Mouse (Mus musculus) CH12.LX (cell line): Measurements from ENCODE around the gene Ifitm5. TPM values are rescaled to one million over a fixed set of nuclear protein-coding genes. Genes with fewer than 3 reads are reported as not detected.

Experiments used
- DNase-seq: peaks from one replicate; pipeline ENCODE4 v3.0.0-alpha.2; 2013; ENCODE audit errors: extremely low read depth
- H3K27ac ChIP-seq: 2 replicates; pipeline ENCODE4 v1.5.1; 2012; ENCODE audit warnings: low read depth, mild to moderate bottlenecking, control low read depth, moderate library complexity; ENCODE audit not compliant: insufficient read depth
- H3K27me3 ChIP-seq: replicated peaks from 2 replicates; pipeline ENCODE3; 2012; ENCODE audit warnings: inconsistent platforms
- H3K36me3 ChIP-seq, 2 experiments: replicated peaks in 1 of 2; 2 replicates each; pipeline versions ENCODE3 to v1.6.1; 2012; ENCODE audit warnings: inconsistent platforms in 1 of 2, low read length in 1 of 2, mild to moderate bottlenecking in 1 of 2, mixed read lengths in 1 of 2, moderate library complexity in 1 of 2; ENCODE audit not compliant: control insufficient read depth in 1 of 2, insufficient read depth in 1 of 2
- H3K4me1 ChIP-seq, 2 experiments: 2 replicates each; pipeline ENCODE4 v1.6.1; 2012; ENCODE audit warnings: inconsistent platforms in 1 of 2, moderate library complexity in 1 of 2; ENCODE audit not compliant: insufficient read depth in 2 of 2, control insufficient read depth in 1 of 2
- H3K4me2 ChIP-seq: 2 replicates; pipeline ENCODE4 v1.6.1; 2012; ENCODE audit warnings: low read depth, mild to moderate bottlenecking, control low read depth; ENCODE audit not compliant: poor library complexity, insufficient read depth, severe bottlenecking
- H3K4me3 ChIP-seq, 3 experiments: fragments of 150-350 bp in 1 of 3; sonication (generic) in 1 of 3; replicated peaks in 1 of 3; 2 replicates each; pipeline versions ENCODE3 to v1.5.1; 2011 to 2012; ENCODE audit warnings: low read depth in 2 of 3, low read length in 2 of 3, mild to moderate bottlenecking in 2 of 3, moderate library complexity in 2 of 3, control low read depth in 1 of 3, improper control_type of control experiment in 1 of 3, inconsistent platforms in 1 of 3, mixed read lengths in 1 of 3; ENCODE audit not compliant: poor library complexity in 1 of 3
- H3K79me2 ChIP-seq: replicated peaks from 2 replicates; pipeline ENCODE4 v1.6.1; 2012; ENCODE audit warnings: mild to moderate bottlenecking, moderate library complexity; ENCODE audit not compliant: control insufficient read depth, poor library complexity, insufficient read depth, severe bottlenecking; ENCODE audit errors: extremely low read depth
- H3K9ac ChIP-seq: 2 replicates; pipeline ENCODE4 v1.6.1; 2012; ENCODE audit warnings: low read depth, mild to moderate bottlenecking, control low read depth, moderate library complexity; ENCODE audit not compliant: insufficient read depth
- H3K9me3 ChIP-seq: replicated peaks from 2 replicates; pipeline ENCODE3; 2012; ENCODE audit warnings: low read length, inconsistent platforms, mixed read lengths
- BHLHE40 ChIP-seq: IDR thresholded peaks from 2 replicates; pipeline ENCODE4 v1.6.1; 2011; ENCODE audit warnings: mild to moderate bottlenecking, low read depth, low read length, improper control_type of control experiment
- CHD2 ChIP-seq: IDR thresholded peaks from 2 replicates; pipeline ENCODE4 v1.6.1; 2011; ENCODE audit warnings: low read length, improper control_type of control experiment
- CTCF ChIP-seq, 2 experiments: IDR thresholded peaks in 1 of 2; conservative IDR thresholded peaks in 1 of 2; 2 replicates each; pipeline ENCODE4 v1.5.1; 2011 to 2012; ENCODE audit warnings: low read depth in 2 of 2, low read length in 2 of 2, improper control_type of control experiment in 1 of 2, inconsistent platforms in 1 of 2, mild to moderate bottlenecking in 1 of 2, moderate library complexity in 1 of 2
- ETS1 ChIP-seq: conservative IDR thresholded peaks from 2 replicates; pipeline ENCODE4 v1.6.1; 2012; ENCODE audit warnings: low read depth, mild to moderate bottlenecking, inconsistent platforms, low read length, improper control_type of control experiment, moderate library complexity
- GABPA ChIP-seq: IDR thresholded peaks from 2 replicates; pipeline ENCODE4 v1.6.1; 2012; ENCODE audit warnings: low read depth, low read length, improper control_type of control experiment, inconsistent platforms; ENCODE audit not compliant: insufficient replicate concordance
- JUN ChIP-seq: IDR thresholded peaks from 2 replicates; pipeline ENCODE4 v1.6.1; 2011; ENCODE audit warnings: low read depth, mild to moderate bottlenecking, low read length, improper control_type of control experiment, moderate library complexity; ENCODE audit not compliant: insufficient read depth
- MXI1 ChIP-seq: IDR thresholded peaks from 2 replicates; pipeline ENCODE4 v1.6.1; 2011; ENCODE audit warnings: mild to moderate bottlenecking, low read depth, low read length, improper control_type of control experiment
- NRF1 ChIP-seq: IDR thresholded peaks from 2 replicates; pipeline ENCODE4 v1.6.1; 2014; ENCODE audit warnings: low read depth, mild to moderate bottlenecking, inconsistent platforms, low read length, improper control_type of control experiment, moderate library complexity
- PAX5 ChIP-seq: IDR thresholded peaks from 2 replicates; pipeline ENCODE4 v1.6.1; 2012; ENCODE audit warnings: low read length, inconsistent platforms, mixed read lengths
- POLR2A ChIP-seq: IDR thresholded peaks from 2 replicates; pipeline ENCODE4 v1.6.1; 2011; ENCODE audit warnings: low read depth, mild to moderate bottlenecking, improper control_type of control experiment, low read length
- SMC3 ChIP-seq: IDR thresholded peaks from 2 replicates; pipeline ENCODE4 v1.6.1; 2011; ENCODE audit warnings: low read depth, low read length, improper control_type of control experiment
- UBTF ChIP-seq: IDR thresholded peaks from 2 replicates; pipeline ENCODE4 v1.6.1; 2012; ENCODE audit warnings: low read depth, mild to moderate bottlenecking, inconsistent platforms, low read length, improper control_type of control experiment, moderate library complexity
- USF2 ChIP-seq: conservative IDR thresholded peaks from 2 replicates; pipeline ENCODE4 v1.6.1; 2011; ENCODE audit warnings: low read depth, low read length, improper control_type of control experiment
- ZC3H11A ChIP-seq: IDR thresholded peaks from 2 replicates; pipeline ENCODE4 v1.6.1; 2012; ENCODE audit warnings: low read depth, mild to moderate bottlenecking, inconsistent platforms, low read length, improper control_type of control experiment
- ZKSCAN1 ChIP-seq: IDR thresholded peaks from 2 replicates; pipeline ENCODE4 v1.6.1; 2012; ENCODE audit warnings: low read depth, inconsistent platforms, low read length, improper control_type of control experiment, borderline replicate concordance
- ZMIZ1 ChIP-seq: IDR thresholded peaks from 2 replicates; pipeline ENCODE4 v1.6.1; 2012; ENCODE audit warnings: low read depth, mild to moderate bottlenecking, inconsistent platforms, low read length, improper control_type of control experiment
- dilution Hi-C: fragments of 300-500 bp; cut with MboI; formaldehyde crosslinking; loops from 2 replicates; pipeline ENCODE4 v1.14.3; 2020; ENCODE audit warnings: low sequenced_read_pairs; ENCODE audit not compliant: extremely low pct_unique_long_range_greater_than_20kb, extremely low pct_ligation_motif_present
- in situ Hi-C: fragments of 300-500 bp; cut with MboI; formaldehyde crosslinking; loops from 3 replicates; pipeline ENCODE4 v1.14.3; 2019; ENCODE audit warnings: low sequenced_read_pairs, low pct_ligation_motif_present, low pct_unique_long_range_greater_than_20kb, mixed read lengths
- polyA plus RNA-seq: library from polyadenylated mRNA; unstranded; fragments of >175 nt; gene quantifications from 2 replicates; pipeline ENCODE4 v1.2.1, GENCODE M21; 2012; ENCODE audit warnings: low read depth; ENCODE audit not compliant: insufficient read length
- total RNA-seq, 2 experiments: library from RNA; depleted of rRNA; stranded (reverse); fragments of 300-350 nt in 1 of 2; fragments of >200 nt in 1 of 2; gene quantifications; 2 replicates each; pipeline ENCODE4 v1.2.3; 2012 to 2014

Gene Ifitm5
- total and polyA plus RNA-seq, 3 experiments, result 0.68 to 0.71 TPM; not detected in 1

- H3K36me3 ChIP-seq, result peaks cover 29 to 58% of the 10 kb centered on the region in 2 experiments
- no peaks in the 10 kb centered on the region for H3K27me3 ChIP-seq
- H3K9ac ChIP-seq, result no peak overlapping the region
- in situ Hi-C loops (loop anchor here (5.0 kb wide), 1 partner anchor 33 kb away; no protein-coding TSS in a partner anchor), dilution Hi-C loops (no loop called here)
- TF ChIP-seq ZKSCAN1 (no peak), CTCF (conservative IDR thresholded peaks at IDR 0.05 in 1 of 2, IDR thresholded peaks at IDR 0.05 in 1 of 2; ENCODE audit: low read depth in 2 of 2, low read length in 2 of 2) (no peak), CHD2 (no peak), JUN (no peak), GABPA (no peak), USF2 (no peak), NRF1 (no peak), PAX5 (no peak), MXI1 (no peak), POLR2A (no peak), SMC3 (no peak), UBTF (no peak), ZC3H11A (no peak)
- H3K9me3 ChIP-seq, result no peaks in the 10 kb centered on the region
- no peak overlapping the region for H3K27ac ChIP-seq
- DNase-seq, result no peak
- no peak overlapping the region for H3K4me2 ChIP-seq
- no peak overlapping the region for H3K4me3 ChIP-seq
- no peaks in the 10 kb centered on the region for H3K79me2 ChIP-seq
- H3K4me1 ChIP-seq, result peaks cover 7 to 47% of the 10 kb centered on the region in 2 experiments
Measured at GRCm38 (mm10) chr7:140945247-140945646, 4.8 kb downstream of the Ifitm5 start.

DNA sequence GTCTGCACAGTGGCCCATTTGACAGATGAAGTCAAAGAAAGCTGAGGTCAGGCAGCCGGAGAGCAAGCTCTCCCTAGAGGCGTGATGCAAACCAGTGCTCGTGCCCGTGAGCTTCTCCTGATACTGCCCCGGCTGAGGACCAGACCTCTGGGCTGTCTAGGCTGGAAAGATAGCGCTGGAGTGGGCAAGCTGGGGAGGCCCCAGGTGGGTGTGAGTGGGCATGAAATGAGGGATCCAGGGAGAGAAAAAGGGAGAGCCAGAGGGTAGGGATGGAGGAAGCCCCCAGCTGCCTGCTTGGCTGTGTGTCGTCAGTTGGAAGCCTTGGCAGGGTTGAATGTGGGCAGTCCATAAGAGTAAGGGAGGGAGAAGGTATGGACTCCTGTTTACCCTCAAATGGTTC is 5.9 kb downstream of the Ifitm5 start:
- Histone ChIP-seq H3K9me3 (no peaks in the 10 kb centered on the region), H3K27ac (no peak overlapping the region), H3K4me3 (no peak overlapping the region), H3K9ac (no peak overlapping the region), H3K36me3 (peaks cover 23 to 48% of the 10 kb centered on the region in 2 experiments), H3K4me2 (no peak overlapping the region), H3K4me1 (peaks cover 16 to 57% of the 10 kb centered on the region in 2 experiments)
- in situ Hi-C loops (no loop called here), dilution Hi-C loops (no loop called here)
- DNase-seq, result peak; percentile 36
- no peak for TF ChIP-seq SMC3
- peak; percentile 32; the same call in 1 of the 2 replicates for TF ChIP-seq BHLHE40
- TF ChIP-seq, all 38 proteins: peak for 1
- Histone ChIP-seq H3K79me2 (no peaks in the 10 kb centered on the region), H3K27me3 (no peaks in the 10 kb centered on the region)

DNA sequence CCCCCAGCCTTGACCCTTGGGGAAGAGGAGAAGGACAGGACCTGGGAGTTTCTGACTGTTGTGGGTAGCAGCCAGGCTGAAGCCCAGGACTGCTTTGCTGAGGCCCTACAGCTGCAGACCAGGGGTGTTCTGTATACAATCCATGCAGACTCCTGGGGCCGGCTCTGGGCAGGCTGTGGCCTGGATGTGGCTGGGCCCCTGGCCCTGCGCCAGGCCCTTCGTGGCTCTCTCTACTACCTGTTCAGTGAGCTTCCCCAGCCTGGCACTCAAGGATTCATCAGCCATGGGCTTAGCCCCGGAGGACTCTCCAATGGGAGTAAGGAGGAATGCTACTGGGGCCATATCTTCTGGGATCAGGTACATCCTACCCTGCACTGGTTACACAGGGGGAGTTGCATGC is 6.7 kb downstream of the Ifitm5 start:
- TF ChIP-seq ETS1 (no peak), JUN (no peak), CHD2 (no peak), ZMIZ1 (no peak)
- H3K9ac ChIP-seq, result no peak overlapping the region
- no peak overlapping the region for H3K4me2 ChIP-seq
- H3K36me3 ChIP-seq, result peaks cover 17 to 39% of the 10 kb centered on the region in 2 experiments
- no peak overlapping the region for H3K4me3 ChIP-seq
- H3K27ac ChIP-seq, result no peak overlapping the region
- peaks cover 22 to 62% of the 10 kb centered on the region in 2 experiments for H3K4me1 ChIP-seq
- DNase-seq, result no peak
- no peaks in the 10 kb centered on the region for H3K27me3 ChIP-seq
- no peaks in the 10 kb centered on the region for H3K79me2 ChIP-seq
- in situ Hi-C loops, result no loop called here
- dilution Hi-C loops, result no loop called here
- H3K9me3 ChIP-seq, result no peaks in the 10 kb centered on the region
